Mouse (Mus musculus): ENCODE results near the gene Creb3l2. TPM values are rescaled to one million over a fixed set of nuclear protein-coding genes. Genes with fewer than 3 reads are reported as not detected.

Gene Creb3l2
- polyA plus RNA-seq, 1 experiment: 8.2 TPM

DNA sequence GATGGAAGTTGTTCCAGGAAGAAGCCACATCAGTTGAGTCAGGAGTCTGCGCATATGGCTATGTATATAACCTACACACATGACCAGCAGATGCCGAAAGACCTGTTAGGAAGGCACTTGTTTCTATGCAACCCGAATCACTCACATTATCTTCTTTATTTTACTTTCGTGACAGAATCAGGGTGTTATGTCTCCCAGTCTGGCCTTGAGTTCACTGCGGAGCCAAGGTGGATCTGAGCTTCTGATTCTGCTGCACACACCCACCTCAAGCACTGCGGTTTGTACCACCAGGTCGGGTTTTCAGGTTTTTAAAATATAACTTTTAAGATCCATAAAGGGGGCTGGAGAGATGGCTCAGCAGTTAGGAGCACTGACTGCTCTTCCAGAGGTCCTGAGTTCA, 119.3 kb downstream of the Creb3l2 start:
- Histone ChIP-seq H3K27ac (ENCODE audit: control insufficient read depth, insufficient read depth, low read depth, low read length, poor library complexity) (no peak overlapping the region), H3K4me3 (replicated peaks; ENCODE audit: control insufficient read depth, low read depth, low read length) (no peak overlapping the region), H3K4me1 (ENCODE audit: control insufficient read depth, insufficient read depth, low read length) (no peaks in the 10 kb centered on the region)
- no peak for TF ChIP-seq CTCF (IDR thresholded peaks at IDR 0.05; ENCODE audit: control insufficient read depth, insufficient read depth, low read length)
- WGBS: 87% methylated on average over 7 of the region's 7 CpGs

DNA sequence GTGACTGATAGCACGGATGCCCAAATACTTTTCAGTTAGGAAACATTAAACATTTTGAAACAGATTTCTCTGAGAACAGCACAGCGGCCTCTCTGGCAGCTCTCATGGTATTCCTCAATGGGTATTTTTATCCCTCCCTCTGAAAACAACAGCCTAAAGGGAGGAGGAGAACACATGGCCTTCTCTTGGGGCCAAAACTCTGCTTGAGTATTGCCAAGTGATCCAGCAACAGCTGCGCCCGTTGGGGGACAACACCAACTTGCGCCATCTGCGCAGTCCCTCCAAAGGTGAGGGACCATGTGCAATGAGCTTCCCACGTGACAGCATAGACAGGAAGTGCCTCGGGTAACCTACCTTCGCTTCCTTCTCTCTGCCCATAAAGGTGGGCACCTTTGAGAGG, 119.9 kb downstream of the Creb3l2 start:
- Histone ChIP-seq H3K4me3 (replicated peaks; ENCODE audit: control insufficient read depth, low read depth, low read length) (no peak overlapping the region), H3K27ac (ENCODE audit: control insufficient read depth, insufficient read depth, low read depth, low read length, poor library complexity) (no peak overlapping the region), H3K4me1 (ENCODE audit: control insufficient read depth, insufficient read depth, low read length) (no peaks in the 10 kb centered on the region)
- TF ChIP-seq CTCF (IDR thresholded peaks at IDR 0.05; ENCODE audit: control insufficient read depth, insufficient read depth, low read length): no peak
- TF ChIP-seq POLR2A (IDR thresholded peaks at IDR 0.05; ENCODE audit: borderline replicate concordance, control insufficient read depth, low read depth, low read length): no peak
- 76% methylated on average over 9 of the region's 9 CpGs for WGBS

DNA sequence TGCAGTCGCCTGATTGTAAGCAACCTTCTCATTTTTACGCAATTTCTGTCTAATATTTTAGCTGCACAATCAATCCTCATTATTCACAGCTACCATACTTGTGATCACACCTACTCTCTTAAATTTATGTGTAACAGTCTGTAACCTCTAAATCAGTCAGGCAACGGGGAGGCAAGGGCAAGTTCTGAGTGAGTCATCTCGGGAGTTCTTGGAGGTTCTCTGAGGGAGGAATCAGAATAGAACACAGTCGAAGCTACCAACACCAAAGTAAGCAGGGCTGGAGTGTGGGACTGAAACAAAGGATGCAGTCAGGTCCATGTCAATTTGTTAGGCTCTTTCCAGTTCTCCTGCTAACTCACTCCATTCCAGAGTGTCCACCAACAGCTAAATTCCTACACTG, 124.0 kb downstream of the Creb3l2 start:
- H3K4me1 ChIP-seq (ENCODE audit: control insufficient read depth, insufficient read depth, low read length): no peaks in the 10 kb centered on the region
- no peak overlapping the region for H3K27ac ChIP-seq (ENCODE audit: control insufficient read depth, insufficient read depth, low read depth, low read length, poor library complexity)
- WGBS: 78% methylated on average over 5 of the region's 5 CpGs
- TF ChIP-seq POLR2A (IDR thresholded peaks at IDR 0.05; ENCODE audit: borderline replicate concordance, control insufficient read depth, low read depth, low read length) (no peak), CTCF (IDR thresholded peaks at IDR 0.05; ENCODE audit: control insufficient read depth, insufficient read depth, low read length) (no peak)
- no peak overlapping the region for H3K4me3 ChIP-seq (replicated peaks; ENCODE audit: control insufficient read depth, low read depth, low read length)

GRCm38 (mm10) chr6:37315440-37315839, 126.5 kb downstream of the Creb3l2 start:
- TF ChIP-seq CTCF (IDR thresholded peaks at IDR 0.05; ENCODE audit: control insufficient read depth, insufficient read depth, low read length) (no peak), POLR2A (IDR thresholded peaks at IDR 0.05; ENCODE audit: borderline replicate concordance, control insufficient read depth, low read depth, low read length) (no peak)
- Histone ChIP-seq H3K4me1 (ENCODE audit: control insufficient read depth, insufficient read depth, low read length) (no peaks in the 10 kb centered on the region), H3K4me3 (replicated peaks; ENCODE audit: control insufficient read depth, low read depth, low read length) (no peak overlapping the region), H3K27ac (ENCODE audit: control insufficient read depth, insufficient read depth, low read depth, low read length, poor library complexity) (no peak overlapping the region)

- H3K27ac ChIP-seq (ENCODE audit: control insufficient read depth, insufficient read depth, low read depth, low read length, poor library complexity): no peak overlapping the region
- 52% methylated on average over 4 of the region's 4 CpGs for WGBS
- H3K4me3 ChIP-seq (replicated peaks; ENCODE audit: control insufficient read depth, low read depth, low read length): no peak overlapping the region
- no peaks in the 10 kb centered on the region for H3K4me1 ChIP-seq (ENCODE audit: control insufficient read depth, insufficient read depth, low read length)
- TF ChIP-seq POLR2A (IDR thresholded peaks at IDR 0.05; ENCODE audit: borderline replicate concordance, control insufficient read depth, low read depth, low read length) (no peak), CTCF (IDR thresholded peaks at IDR 0.05; ENCODE audit: control insufficient read depth, insufficient read depth, low read length) (no peak)
These were observed 131.3 kb downstream of the Creb3l2 start for GRCm38 (mm10) chr6:37310601-37311000.

DNA sequence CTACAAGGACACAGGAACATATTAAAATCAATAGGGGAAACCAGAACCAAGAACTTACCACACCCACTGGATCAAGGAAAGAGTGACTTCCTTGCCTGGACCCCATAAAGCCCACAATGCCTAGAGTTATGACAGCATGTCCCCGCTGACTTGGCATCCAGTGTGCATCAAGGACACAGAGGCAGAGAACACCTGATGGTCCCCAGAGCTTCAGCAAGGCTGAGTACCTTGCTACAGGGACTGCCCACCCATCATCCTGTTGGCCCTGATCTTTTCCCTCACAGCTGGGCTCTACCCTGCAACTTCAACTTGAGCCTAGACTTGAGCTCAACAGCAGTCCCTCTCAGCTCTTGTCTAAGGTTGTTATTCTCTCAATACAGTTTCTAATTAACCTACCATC, 135.3 kb downstream of the Creb3l2 start:
- TF ChIP-seq POLR2A (IDR thresholded peaks at IDR 0.05; ENCODE audit: borderline replicate concordance, control insufficient read depth, low read depth, low read length) (no peak), CTCF (IDR thresholded peaks at IDR 0.05; ENCODE audit: control insufficient read depth, insufficient read depth, low read length) (no peak)

GRCm38 (mm10) chr6:37300492-37300891, 141.5 kb downstream of the Creb3l2 start:
- H3K27ac ChIP-seq (ENCODE audit: control insufficient read depth, insufficient read depth, low read depth, low read length, poor library complexity): no peak overlapping the region
- H3K4me3 ChIP-seq (replicated peaks; ENCODE audit: control insufficient read depth, low read depth, low read length): no peak overlapping the region
- no peak for TF ChIP-seq CTCF (IDR thresholded peaks at IDR 0.05; ENCODE audit: control insufficient read depth, insufficient read depth, low read length)
- 16% methylated on average over 13 of the region's 13 CpGs for WGBS
- H3K4me1 ChIP-seq (ENCODE audit: control insufficient read depth, insufficient read depth, low read length): no peaks in the 10 kb centered on the region

More for the DNA sequence above, 135.3 kb downstream of the Creb3l2 start:
- WGBS: 78% methylated on average over 1 of the region's 1 CpGs
- H3K4me1 ChIP-seq (ENCODE audit: control insufficient read depth, insufficient read depth, low read length): no peaks in the 10 kb centered on the region
- H3K27ac ChIP-seq (ENCODE audit: control insufficient read depth, insufficient read depth, low read depth, low read length, poor library complexity): no peak overlapping the region
- no peak overlapping the region for H3K4me3 ChIP-seq (replicated peaks; ENCODE audit: control insufficient read depth, low read depth, low read length)

DNA sequence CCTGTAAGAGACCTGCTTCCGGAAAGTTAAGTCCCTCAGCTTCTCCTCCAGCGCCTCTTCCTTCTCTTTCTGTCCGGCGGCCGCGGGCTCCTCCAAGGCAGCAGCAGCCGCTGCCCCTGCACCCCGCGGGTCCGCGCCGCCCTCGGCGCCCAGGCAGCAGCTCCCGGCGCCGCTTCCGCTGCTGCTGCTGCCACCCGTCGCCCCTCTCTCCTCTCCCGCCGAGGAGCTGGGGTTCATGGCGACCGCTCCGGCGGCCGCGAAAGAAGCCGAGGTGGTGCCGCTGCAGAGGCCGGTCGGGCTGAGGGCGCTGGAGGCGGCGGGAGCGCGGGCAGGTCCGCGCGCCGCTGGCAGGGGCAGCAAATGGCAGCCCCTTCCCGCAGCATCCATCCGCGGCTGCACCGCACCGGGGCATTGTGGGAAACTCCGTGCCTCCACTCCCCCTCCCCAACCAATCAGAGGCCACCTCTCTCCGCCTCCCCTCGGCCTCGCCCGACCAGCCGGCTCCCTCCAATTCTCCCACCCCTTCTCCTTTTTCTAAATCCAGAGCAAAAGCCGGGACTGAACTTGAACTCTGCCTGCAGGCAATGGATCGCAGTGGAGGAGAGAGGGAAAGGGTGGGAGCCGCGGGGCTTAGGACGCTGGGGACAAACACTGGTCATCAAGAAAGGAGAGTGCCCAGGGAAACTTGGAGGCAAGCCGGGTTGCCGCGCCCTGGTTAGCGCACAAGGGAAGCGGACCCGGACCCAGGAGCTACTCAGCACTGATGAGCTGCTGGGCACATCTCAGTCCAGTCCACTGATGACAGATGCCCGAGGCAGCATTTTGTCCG, 142.2 kb downstream of the Creb3l2 start, which contains the start of gene Dgki:
Gene Dgki, minus strand, starts transcription at position 623 of the 829 bp plus-strand sequence.
- peak within 1 kb of the TSS; percentile 11 for H3K4me3 ChIP-seq (replicated peaks; ENCODE audit: control insufficient read depth, low read depth, low read length)
- WGBS: 3% methylated on average over 62 of the region's 65 CpGs

GRCm38 (mm10) chr6:37298982-37299381, 143.0 kb downstream of the Creb3l2 start:
- Histone ChIP-seq H3K4me3 (replicated peaks; ENCODE audit: control insufficient read depth, low read depth, low read length) (no peak overlapping the region), H3K4me1 (ENCODE audit: control insufficient read depth, insufficient read depth, low read length) (no peaks in the 10 kb centered on the region), H3K27ac (ENCODE audit: control insufficient read depth, insufficient read depth, low read depth, low read length, poor library complexity) (no peak overlapping the region)
- no peak for TF ChIP-seq POLR2A (IDR thresholded peaks at IDR 0.05; ENCODE audit: borderline replicate concordance, control insufficient read depth, low read depth, low read length)
- no peak for TF ChIP-seq CTCF (IDR thresholded peaks at IDR 0.05; ENCODE audit: control insufficient read depth, insufficient read depth, low read length)
- WGBS: 23% methylated on average over 4 of the region's 4 CpGs

More for the DNA sequence above, 142.2 kb downstream of the Creb3l2 start, which contains the start of gene Dgki:
- Histone ChIP-seq H3K27ac (ENCODE audit: control insufficient read depth, insufficient read depth, low read depth, low read length, poor library complexity) (no peak within 1 kb of the TSS; the same call in 1 of the 2 replicates), H3K4me1 (ENCODE audit: control insufficient read depth, insufficient read depth, low read length) (no peaks in the 10 kb centered on the region)
- TF ChIP-seq CTCF (IDR thresholded peaks at IDR 0.05; ENCODE audit: control insufficient read depth, insufficient read depth, low read length) (no peak), POLR2A (IDR thresholded peaks at IDR 0.05; ENCODE audit: borderline replicate concordance, control insufficient read depth, low read depth, low read length) (no peak)

Measured in bone marrow, adult 2 months (tissue).